Comparison of ENCODE assay signal across 8 mouse cellular contexts in the genomic region with DNA sequence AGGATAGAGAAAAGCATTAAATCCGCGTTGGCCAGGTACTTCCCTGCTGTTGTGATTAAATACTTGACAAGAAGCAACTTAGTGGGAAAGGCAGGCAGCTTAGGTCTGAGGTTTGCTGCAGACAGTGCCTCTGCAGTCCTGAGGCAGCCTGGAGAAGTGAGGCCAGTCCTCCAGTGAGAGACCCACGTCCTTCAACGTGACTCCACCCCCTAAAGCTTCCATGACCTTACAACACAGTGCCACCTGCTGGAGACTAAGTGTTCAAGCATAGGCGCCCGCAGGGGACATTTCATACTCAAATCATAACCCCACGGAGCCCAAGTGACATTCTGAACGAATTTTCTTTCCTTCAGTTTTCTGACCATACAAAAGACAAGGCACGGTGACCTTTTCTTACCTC.
DNase-seq lines count a peak whose midpoint lies in the region; ATAC-seq and TF ChIP-seq lines count a peak whose summit lies in the region.

No protein-coding gene starts in this region.

- intact Hi-C loops in left cerebral cortex, adult 2 months (cut with DNase I), result loop anchor here (2.0 to 5.0 kb wide), 2 partner anchors 130 to 341 kb away; no protein-coding TSS in a partner anchor

- no peak for TF ChIP-seq POLR2A in thymus, adult 2 months (IDR thresholded peaks at IDR 0.05; ENCODE audit: control insufficient read depth, extremely low read depth, insufficient read depth, low read length, poor library complexity)

- peak; percentile 48; the same call in 1 of the 2 replicates for ATAC-seq in forebrain, embryonic 13.5 days
- no peak for ATAC-seq in forebrain, embryonic 16.5 days
- ATAC-seq in common myeloid progenitor, adult 5-6 weeks (replicated peaks; ENCODE audit: low read depth, poor library complexity, severe bottlenecking), result peak; percentile 71
- ATAC-seq in heart, embryonic 12.5 days (ENCODE audit: insufficient number of reproducible peaks, low FRiP score), result peak; percentile 56; the same call in 1 of the 2 replicates

- H3K9ac ChIP-seq in forebrain, embryonic 13.5 days, result no peak overlapping the region
- H3K9ac ChIP-seq in forebrain, embryonic 16.5 days (replicated peaks; ENCODE audit: low read depth, low read length), result no peak overlapping the region
- no peak overlapping the region for H3K9ac ChIP-seq in heart, embryonic 12.5 days

- no peaks in the 10 kb centered on the region for H3K36me3 ChIP-seq in forebrain, embryonic 13.5 days (ENCODE audit: poor library complexity, severe bottlenecking)
- no peaks in the 10 kb centered on the region for H3K36me3 ChIP-seq in forebrain, embryonic 16.5 days (ENCODE audit: control insufficient read depth, insufficient read depth)
- H3K36me3 ChIP-seq in heart, embryonic 12.5 days, result 0 out of 2 replicates have a peak, but pooled peaks cover 3% of the 10 kb centered on the region
- H3K36me3 ChIP-seq in thymus, adult 2 months (ENCODE audit: control insufficient read depth, insufficient read depth, low read length), result no peaks in the 10 kb centered on the region

- 37% methylated on average over 9 of the region's 9 CpGs for WGBS in forebrain, embryonic 13.5 days
- 32% methylated on average over 9 of the region's 9 CpGs for WGBS in forebrain, embryonic 16.5 days
- WGBS in heart, embryonic 12.5 days, result 34% methylated on average over 9 of the region's 9 CpGs
- WGBS in thymus, adult 2 months, result 72% methylated on average over 9 of the region's 9 CpGs

- no peak overlapping the region for H3K4me2 ChIP-seq in forebrain, embryonic 13.5 days
- H3K4me2 ChIP-seq in forebrain, embryonic 16.5 days (ENCODE audit: low read length), result no peak overlapping the region
- H3K4me2 ChIP-seq in heart, embryonic 12.5 days, result no peak overlapping the region

- no peak overlapping the region for H3K27ac ChIP-seq in forebrain, embryonic 13.5 days
- H3K27ac ChIP-seq in forebrain, embryonic 16.5 days (ENCODE audit: low read length), result no peak overlapping the region
- no peak overlapping the region for H3K27ac ChIP-seq in heart, embryonic 12.5 days (ENCODE audit: poor library complexity, severe bottlenecking)
- peak overlapping the region; percentile 80 for H3K27ac ChIP-seq in left cerebral cortex, adult 2 months
- no peak overlapping the region for H3K27ac ChIP-seq in thymus, adult 2 months (ENCODE audit: control insufficient read depth, insufficient read depth, low read length)

- peak; percentile 69 for DNase-seq in adipocyte (ENCODE audit: low spot score)
- DNase-seq in left cerebral cortex, adult 2 months (ENCODE audit: extremely low spot score in 1 of 2, low spot score in 2 of 2), result peak; percentile 47 to 53
- DNase-seq in mesoderm, embryonic 11.5 days (ENCODE audit: low read depth, low spot score), result peak; percentile 73
- DNase-seq in thymus, adult 2 months, result peak; percentile 24

- TF ChIP-seq CTCF in left cerebral cortex, adult 2 months (IDR thresholded peaks at IDR 0.05), result peak; percentile 71
- no peak for TF ChIP-seq CTCF in thymus, adult 2 months (IDR thresholded peaks at IDR 0.05; ENCODE audit: borderline replicate concordance, control insufficient read depth, extremely low read depth, insufficient read depth, low read length, poor library complexity)

- peaks cover 17% of the 10 kb centered on the region for H3K4me1 ChIP-seq in forebrain, embryonic 13.5 days
- H3K4me1 ChIP-seq in forebrain, embryonic 16.5 days (replicated peaks; ENCODE audit: control insufficient read depth, insufficient read depth, low read length), result peaks cover 17% of the 10 kb centered on the region
- peaks cover 40% of the 10 kb centered on the region for H3K4me1 ChIP-seq in heart, embryonic 12.5 days (replicated peaks)
- H3K4me1 ChIP-seq in thymus, adult 2 months (replicated peaks; ENCODE audit: control insufficient read depth, insufficient read depth, low read length), result no peaks in the 10 kb centered on the region

- H3K27me3 ChIP-seq in forebrain, embryonic 13.5 days, result no peaks in the 10 kb centered on the region
- H3K27me3 ChIP-seq in forebrain, embryonic 16.5 days (replicated peaks; ENCODE audit: control insufficient read depth, insufficient read depth, low read length), result no peaks in the 10 kb centered on the region
- H3K27me3 ChIP-seq in heart, embryonic 12.5 days (replicated peaks), result no peaks in the 10 kb centered on the region
- H3K27me3 ChIP-seq in thymus, adult 2 months (ENCODE audit: control insufficient read depth, insufficient read depth, low read length), result no peaks in the 10 kb centered on the region

- H3K4me3 ChIP-seq in forebrain, embryonic 13.5 days, result no peak overlapping the region
- no peak overlapping the region for H3K4me3 ChIP-seq in forebrain, embryonic 16.5 days (replicated peaks; ENCODE audit: low read length)
- no peak overlapping the region for H3K4me3 ChIP-seq in heart, embryonic 12.5 days
- H3K4me3 ChIP-seq in left cerebral cortex, adult 2 months, result no peak overlapping the region
- no peak overlapping the region for H3K4me3 ChIP-seq in thymus, adult 2 months (ENCODE audit: control insufficient read depth, insufficient read depth, low read length)

- H3K9me3 ChIP-seq in forebrain, embryonic 13.5 days (replicated peaks), result no peaks in the 10 kb centered on the region
- H3K9me3 ChIP-seq in forebrain, embryonic 16.5 days (ENCODE audit: control insufficient read depth, low read length), result no peaks in the 10 kb centered on the region
- H3K9me3 ChIP-seq in heart, embryonic 12.5 days (replicated peaks), result no peaks in the 10 kb centered on the region
